Mouse (Mus musculus) midbrain, embryonic 16.5 days (tissue): Measurements from ENCODE around the gene Cabp4. TPM values are rescaled to one million over a fixed set of nuclear protein-coding genes. Genes with fewer than 3 reads are reported as not detected.
"Not testable (repeated sequence)": the region's sequence is repeated elsewhere in the genome, so short reads cannot be mapped to it uniquely, and the experiment has no call there.

Experiments
- ATAC-seq: fragments of 200-750 bp; cut with Nextera tagmentation; 2 replicates; pipeline ENCODE4 v1.8.0; 2017; ENCODE audit warnings: moderate TSS enrichment
- H3K27ac ChIP-seq: fragments of 300-500 bp; sonication (generic); 2 replicates; pipeline ENCODE4 v1.5.1; 2014; ENCODE audit warnings: mild to moderate bottlenecking, low read length, mixed read lengths
- H3K27me3 ChIP-seq: fragments of 300-500 bp; sonication (generic); 2 replicates; pipeline ENCODE4 v1.6.1; 2014; ENCODE audit warnings: low read depth, low read length, mixed read lengths; ENCODE audit not compliant: control insufficient read depth, insufficient read depth
- H3K36me3 ChIP-seq: fragments of 300-500 bp; sonication (generic); 2 replicates; pipeline ENCODE4 v1.6.1; 2014; ENCODE audit warnings: mild to moderate bottlenecking, low read length, moderate library complexity, mixed read lengths; ENCODE audit not compliant: control insufficient read depth, insufficient read depth
- H3K4me1 ChIP-seq: fragments of 300-500 bp; sonication (generic); 2 replicates; pipeline ENCODE4 v1.6.1; 2014; ENCODE audit warnings: mild to moderate bottlenecking, low read length, mixed read lengths; ENCODE audit not compliant: control insufficient read depth, insufficient read depth
- H3K4me2 ChIP-seq: fragments of 300-500 bp; sonication (generic); 2 replicates; pipeline ENCODE4 v1.6.1; 2014; ENCODE audit warnings: mild to moderate bottlenecking, low read length, mixed read lengths
- H3K4me3 ChIP-seq: fragments of 300-500 bp; sonication (generic); 2 replicates; pipeline ENCODE4 v1.5.1; 2014; ENCODE audit warnings: low read depth, mild to moderate bottlenecking, low read length, moderate library complexity, mixed read lengths
- H3K9ac ChIP-seq: fragments of 300-500 bp; sonication (generic); 2 replicates; pipeline ENCODE4 v1.6.1; 2014; ENCODE audit warnings: low read depth, low read length, mixed read lengths
- H3K9me3 ChIP-seq: fragments of 300-500 bp; sonication (generic); replicated peaks from 2 replicates; pipeline ENCODE4 v1.6.1; 2014; ENCODE audit warnings: mild to moderate bottlenecking, low read length, mixed read lengths; ENCODE audit not compliant: control insufficient read depth, poor library complexity, severe bottlenecking
- WGBS: fragments of 180-500 bp; shearing (Covaris S2); extraction: QIAGEN DNeasy Blood & Tissue Kit; methylation state at CpG from one replicate; pipeline ENCODE4 v1.1.7; 2014; 5-methylcytosine and 5-hydroxymethylcytosine counted together
- polyA plus RNA-seq: library from polyadenylated mRNA; unstranded; fragments of >200 nt; fragmentation: Nextera tagmentation; extraction: Ambion mirVana; gene quantifications from 2 replicates; pipeline ENCODE4 v1.2.1, GENCODE M21; 2015

Gene Cabp4
- polyA plus RNA-seq, 1 experiment from 2014 or later, result 0.24 TPM

DNA sequence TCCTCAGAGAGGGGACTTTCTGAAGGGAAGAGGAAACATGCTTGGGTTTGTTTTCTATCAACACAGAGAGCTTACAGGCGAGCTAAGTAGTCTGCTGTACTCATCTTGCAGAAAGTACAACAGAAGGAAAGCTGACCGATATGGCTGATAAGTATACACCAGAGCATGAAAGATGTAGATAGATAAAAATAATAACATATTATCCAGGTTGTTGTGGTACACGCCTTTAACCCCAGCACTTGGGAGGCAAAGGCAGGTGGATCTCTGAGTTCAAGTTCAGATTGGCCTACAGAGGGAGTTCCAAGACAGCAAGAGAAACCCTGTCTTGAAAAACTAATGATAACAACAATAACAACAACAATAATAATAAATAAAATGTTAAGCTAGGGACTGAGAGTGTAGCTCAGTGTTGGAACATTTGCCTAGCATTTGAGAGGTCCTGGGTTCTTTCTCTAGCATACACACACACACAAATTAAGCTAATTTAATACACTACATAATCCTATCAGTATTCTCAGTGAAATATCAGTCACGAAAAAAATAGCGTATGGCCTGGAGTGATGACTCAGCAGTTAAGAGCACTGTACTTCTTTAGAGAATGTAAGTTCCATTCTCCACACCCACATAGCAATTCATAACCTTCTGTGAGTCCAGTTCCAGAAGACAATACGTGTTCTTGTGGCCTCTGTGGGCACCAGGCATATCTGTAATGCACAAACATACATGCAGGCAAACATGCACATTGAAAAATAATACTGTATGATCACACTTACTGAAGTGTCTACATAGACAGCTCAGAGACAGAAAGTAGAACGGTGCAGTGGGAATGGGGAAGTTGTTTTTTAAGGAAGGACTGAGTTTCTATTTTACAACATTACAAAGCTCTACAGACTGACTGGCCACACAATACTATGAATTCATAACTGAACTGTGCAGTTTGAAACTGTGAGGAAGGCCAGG is 21.1 kb downstream of the Cabp4 start:
- 89% methylated on average over 7 of the region's 7 CpGs for WGBS
- no peak for ATAC-seq
- Histone ChIP-seq H3K4me2 (no peak overlapping the region), H3K36me3 (no peaks in the 10 kb centered on the region; the same call in 1 of the 2 replicates), H3K27ac (no peak overlapping the region), H3K9me3 (no peaks in the 10 kb centered on the region), H3K9ac (no peak overlapping the region), H3K4me3 (no peak overlapping the region), H3K27me3 (no peaks in the 10 kb centered on the region), H3K4me1 (peaks cover 21% of the 10 kb centered on the region)

DNA sequence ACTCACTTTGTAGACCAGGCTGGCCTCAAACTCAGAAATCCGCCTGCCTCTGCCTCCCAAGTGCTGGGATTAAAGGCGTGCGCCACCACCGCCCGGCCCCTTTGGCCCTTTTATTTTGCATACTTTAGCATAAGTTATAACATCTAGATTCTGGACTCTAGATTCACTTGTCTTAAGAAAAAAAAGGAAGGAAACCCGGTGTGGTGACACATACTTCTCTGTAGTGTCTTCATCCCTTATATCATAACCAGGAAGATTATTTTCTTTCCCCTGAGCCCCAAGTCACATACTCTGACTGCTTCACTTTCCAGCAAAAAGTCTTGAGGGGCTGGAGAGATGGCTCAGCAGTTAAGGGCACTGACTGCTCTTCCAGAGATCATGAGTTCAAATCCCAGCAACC is 21.9 kb downstream of the Cabp4 start:
- not testable (repeated sequence) for H3K9me3 ChIP-seq, H3K4me2 ChIP-seq, H3K27ac ChIP-seq, H3K9ac ChIP-seq, H3K36me3 ChIP-seq, H3K27me3 ChIP-seq, ATAC-seq, H3K4me3 ChIP-seq
- peaks cover 13% of the 10 kb centered on the region for H3K4me1 ChIP-seq
- WGBS, result 63% methylated on average over 6 of the region's 6 CpGs

- H3K4me1 ChIP-seq, result peaks cover 7% of the 10 kb centered on the region
- peak overlapping the region; percentile 49 for H3K4me3 ChIP-seq
- no peaks in the 10 kb centered on the region for H3K27me3 ChIP-seq
- ATAC-seq, result peak; percentile 90
- 2% methylated on average over 38 of the region's 38 CpGs for WGBS
- peak overlapping the region; percentile 86 for H3K27ac ChIP-seq
- H3K4me2 ChIP-seq, result peak overlapping the region; percentile 57
- no peaks in the 10 kb centered on the region for H3K9me3 ChIP-seq
- peak overlapping the region; percentile 64 for H3K9ac ChIP-seq
- no peaks in the 10 kb centered on the region; the same call in 1 of the 2 replicates for H3K36me3 ChIP-seq
Measured at GRCm38 (mm10) chr19:4121097-4121805, 22.6 kb downstream of the Cabp4 start.

DNA sequence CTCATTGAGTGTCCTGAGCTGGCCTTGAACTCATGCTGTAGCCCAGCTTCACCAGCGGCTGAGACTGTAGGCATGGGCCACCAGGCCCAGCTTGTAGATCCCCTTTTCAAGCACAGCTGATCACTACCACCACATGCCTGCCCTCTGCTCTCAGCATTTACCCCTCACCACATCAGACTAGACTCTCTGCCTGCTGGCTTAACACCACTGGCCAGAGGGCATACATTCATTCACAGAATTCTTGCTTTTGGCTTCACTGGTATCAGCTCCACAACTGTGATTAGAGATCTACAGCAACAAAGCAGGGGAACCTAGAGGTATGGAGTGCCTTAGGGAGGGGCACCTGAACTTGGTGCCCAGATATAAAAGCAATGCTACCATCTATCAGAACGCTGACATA is 23.3 kb downstream of the Cabp4 start:
- H3K9me3 ChIP-seq, result no peaks in the 10 kb centered on the region
- peak overlapping the region; percentile 63; the same call in 1 of the 2 replicates for H3K27ac ChIP-seq
- WGBS, result 93% methylated on average over 2 of the region's 2 CpGs
- peaks cover 7% of the 10 kb centered on the region for H3K4me1 ChIP-seq
- H3K4me3 ChIP-seq, result peak overlapping the region; percentile 49
- no peak for ATAC-seq
- H3K27me3 ChIP-seq, result no peaks in the 10 kb centered on the region
- peaks cover 2% of the 10 kb centered on the region for H3K36me3 ChIP-seq
- peak overlapping the region; percentile 57 for H3K4me2 ChIP-seq
- peak overlapping the region; percentile 36 for H3K9ac ChIP-seq

GRCm38 (mm10) chr19:4119716-4120487 is 23.9 kb downstream of the Cabp4 start:
- Histone ChIP-seq H3K4me2 (peak overlapping the region; percentile 57), H3K27ac (no peak overlapping the region)
- ATAC-seq, result no peak

GRCm38 (mm10) chr19:4118350-4118749 is 25.5 kb downstream of the Cabp4 start:
- Histone ChIP-seq H3K36me3 (peaks cover 10% of the 10 kb centered on the region), H3K4me2 (no peak overlapping the region), H3K9ac (no peak overlapping the region), H3K9me3 (no peaks in the 10 kb centered on the region), H3K4me3 (no peak overlapping the region), H3K27ac (no peak overlapping the region), H3K27me3 (no peaks in the 10 kb centered on the region), H3K4me1 (peaks cover 7% of the 10 kb centered on the region)
- WGBS, result 95% methylated on average over 2 of the region's 2 CpGs
- ATAC-seq, result no peak

More at GRCm38 (mm10) chr19:4119716-4120487, 23.9 kb downstream of the Cabp4 start:
- no peaks in the 10 kb centered on the region for H3K27me3 ChIP-seq
- H3K4me3 ChIP-seq, result no peak overlapping the region
- peak overlapping the region; percentile 36; the same call in 1 of the 2 replicates for H3K9ac ChIP-seq
- H3K36me3 ChIP-seq, result peaks cover 4% of the 10 kb centered on the region
- WGBS, result 90% methylated on average over 6 of the region's 6 CpGs
- no peaks in the 10 kb centered on the region for H3K9me3 ChIP-seq
- peaks cover 7% of the 10 kb centered on the region for H3K4me1 ChIP-seq

DNA sequence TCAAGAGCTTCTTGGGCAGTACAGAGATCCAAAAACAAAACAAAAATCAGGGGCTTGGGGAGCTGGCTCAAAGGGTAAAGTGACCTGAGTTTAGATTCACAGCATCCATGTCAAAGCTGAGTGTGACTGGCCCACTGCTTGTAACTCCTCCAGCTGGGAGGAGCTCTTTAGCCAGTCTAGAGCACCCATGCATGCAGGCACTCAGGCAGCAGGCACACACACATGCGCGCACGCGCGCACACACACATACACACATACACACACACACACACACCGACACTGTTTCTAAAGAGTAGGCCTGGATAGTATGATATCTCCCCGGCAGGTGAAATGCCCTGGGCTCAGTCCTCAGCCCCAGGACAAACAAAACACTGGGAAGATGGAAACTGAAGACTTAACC is 26.8 kb downstream of the Cabp4 start:
- Histone ChIP-seq H3K9ac (no peak overlapping the region), H3K27ac (no peak overlapping the region), H3K27me3 (no peaks in the 10 kb centered on the region), H3K4me3 (no peak overlapping the region), H3K4me1 (peaks cover 7% of the 10 kb centered on the region), H3K9me3 (no peaks in the 10 kb centered on the region), H3K4me2 (no peak overlapping the region), H3K36me3 (peaks cover 23% of the 10 kb centered on the region)
- 98% methylated on average over 7 of the region's 7 CpGs for WGBS
- no peak for ATAC-seq

DNA sequence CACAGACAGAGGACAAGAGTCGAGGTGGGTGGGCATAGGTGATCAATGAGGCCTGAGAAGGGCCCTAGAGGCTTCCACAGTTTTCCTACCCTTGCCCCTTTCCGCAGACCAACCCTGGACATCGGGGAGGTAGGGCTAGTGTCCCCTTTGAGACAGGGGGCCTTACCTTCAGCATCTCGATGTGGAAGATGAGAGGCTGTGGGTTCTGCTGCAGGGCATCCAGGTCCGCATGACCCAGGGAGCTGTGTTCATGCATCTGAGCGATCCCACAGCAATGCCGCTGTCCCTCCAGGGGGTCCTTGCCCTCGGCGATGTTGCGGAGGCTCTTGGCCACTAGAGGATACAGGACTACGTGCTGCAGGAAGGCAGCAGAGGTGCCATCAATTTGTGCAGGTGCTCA is 28.0 kb downstream of the Cabp4 start:
- H3K27me3 ChIP-seq, result no peaks in the 10 kb centered on the region
- H3K27ac ChIP-seq, result no peak overlapping the region
- H3K9ac ChIP-seq, result no peak overlapping the region
- 86% methylated on average over 11 of the region's 11 CpGs for WGBS
- no peak overlapping the region for H3K4me2 ChIP-seq
- no peaks in the 10 kb centered on the region for H3K9me3 ChIP-seq
- peaks cover 7% of the 10 kb centered on the region for H3K4me1 ChIP-seq
- ATAC-seq, result no peak
- no peak overlapping the region for H3K4me3 ChIP-seq
- H3K36me3 ChIP-seq, result peaks cover 32% of the 10 kb centered on the region
